25 mouse cellular contexts compared by ENCODE assay signal in genomic region chr8:81953101-81953500, GRCm38 (mm10).
"Had no signal": no experiment of that assay in that cellular context is flagged by ENCODE, and none has a peak within 500 bp of the region (broad histone marks: within the 10 kb centered on the region; RNA-seq: fewer than 3 reads in every experiment).

No protein-coding gene starts in this region.

- H3K27ac ChIP-seq: hindbrain, embryonic 10.5 days; hindbrain, embryonic 12.5 days; hindbrain, embryonic 14.5 days; intestine, embryonic 15.5 days; layer of hippocampus, adult 2 months; left cerebral cortex, adult 2 months; limb, embryonic 10.5 days; limb, embryonic 12.5 days; liver, embryonic 13.5 days; liver, embryonic 15.5 days had no signal

- H3K4me2 ChIP-seq: heart, embryonic 12.5 days; hindbrain, embryonic 12.5 days; hindbrain, embryonic 14.5 days; intestine, embryonic 15.5 days; limb, embryonic 12.5 days; liver, embryonic 11.5 days; liver, embryonic 13.5 days; liver, embryonic 15.5 days had no signal

- ATAC-seq: hindbrain, embryonic 16.5 days; inflammation-experienced regulatory T-cells, adult 6 months; intestine, embryonic 15.5 days; intestine, postnatal 0 days had no signal

- H3K36me3 ChIP-seq: heart, embryonic 12.5 days; hindbrain, embryonic 10.5 days; hindbrain, embryonic 12.5 days; intestine, embryonic 15.5 days; limb, embryonic 10.5 days; limb, embryonic 12.5 days; liver, embryonic 13.5 days; liver, embryonic 15.5 days had no signal

- H3K27me3 ChIP-seq: heart, embryonic 12.5 days; hindbrain, embryonic 12.5 days; intestine, embryonic 15.5 days; limb, embryonic 12.5 days; liver, embryonic 13.5 days; liver, embryonic 15.5 days had no signal

- DNase-seq: gastrocnemius, postnatal 14 days; gastrocnemius, postnatal 36 days; heart, adult 18-20 months; heart, postnatal 4 days; kidney, adult 18-20 months; kidney, adult 8-10 months; kidney, postnatal 10 days; kidney, postnatal 25 days; kidney, postnatal 4 days; liver; liver, embryonic 13.5 days had no signal

- H3K9me3 ChIP-seq: heart, embryonic 12.5 days; hindbrain, embryonic 10.5 days; hindbrain, embryonic 12.5 days; intestine, embryonic 15.5 days; limb, embryonic 10.5 days; limb, embryonic 12.5 days; liver, embryonic 13.5 days; liver, embryonic 15.5 days had no signal

- H3K4me1 ChIP-seq: heart, embryonic 12.5 days; hindbrain, embryonic 10.5 days; hindbrain, embryonic 12.5 days; intestine, embryonic 15.5 days; limb, embryonic 10.5 days; limb, embryonic 12.5 days; liver, embryonic 13.5 days; liver, embryonic 15.5 days had no signal

- H3K4me3 ChIP-seq: heart, embryonic 12.5 days; hindbrain, embryonic 10.5 days; hindbrain, embryonic 12.5 days; intestine, embryonic 15.5 days; layer of hippocampus, adult 2 months; left cerebral cortex, adult 2 months; limb, embryonic 10.5 days; limb, embryonic 12.5 days; liver, embryonic 13.5 days; liver, embryonic 15.5 days had no signal

- H3K9ac ChIP-seq: heart, embryonic 12.5 days; hindbrain, embryonic 12.5 days; hindbrain, embryonic 14.5 days; intestine, embryonic 15.5 days; limb, embryonic 12.5 days; liver, embryonic 13.5 days; liver, embryonic 15.5 days had no signal
